Mouse (Mus musculus): Measurements from ENCODE around the gene Olfr600.
"Not testable (repeated sequence)": the region's sequence is repeated elsewhere in the genome, so short reads cannot be mapped to it uniquely, and the experiment has no call there.

Olfr600 gene

GRCm38 (mm10) chr7:103349569-103349968, at the start of gene Olfr600:
TSS of gene Olfr600 (minus strand) at chr7:103349669.
- no peak for DNase-seq

- no peak for DNase-seq
Observed at GRCm38 (mm10) chr7:103398981-103399380, 49.5 kb upstream of the Olfr600 start.

GRCm38 (mm10) chr7:103397758-103398157, 48.3 kb upstream of the Olfr600 start:
- no peak for DNase-seq

GRCm38 (mm10) chr7:103386077-103386476, 36.6 kb upstream of the Olfr600 start, which contains the start of gene Olfr603:
TSS of gene Olfr603 (minus strand) at chr7:103386177.
- no peak for DNase-seq

GRCm38 (mm10) chr7:103362555-103362954, 13.1 kb upstream of the Olfr600 start, which contains the start of gene Olfr601:
TSS of gene Olfr601 (minus strand) at chr7:103362655.
- no peak for DNase-seq

GRCm38 (mm10) chr7:103335617-103336016, 13.9 kb downstream of the Olfr600 start, which contains the start of gene Olfr599:
TSS of gene Olfr599 (plus strand) at chr7:103335917.
- no peak for DNase-seq

GRCm38 (mm10) chr7:103323268-103323667, 26.2 kb downstream of the Olfr600 start, which contains the start of gene Olfr598:
TSS of gene Olfr598 (plus strand) at chr7:103323568.
- no peak for DNase-seq

- not testable (repeated sequence) for DNase-seq
Observed at GRCm38 (mm10) chr7:103316015-103316414, 33.5 kb downstream of the Olfr600 start, which contains the start of gene Olfr597. TSS of gene Olfr597 (plus strand) at chr7:103316315.

GRCm38 (mm10) chr7:103305348-103305747, 44.1 kb downstream of the Olfr600 start, which contains the start of gene Olfr596:
TSS of gene Olfr596 (plus strand) at chr7:103305648.
- not testable (repeated sequence) for DNase-seq

All from kidney, adult 18-20 months (tissue).